10 mouse cellular contexts compared by ENCODE assay signal in genomic region chr16:95654204-95654611, GRCm38 (mm10). TPM values are rescaled to one million over a fixed set of nuclear protein-coding genes. Genes with fewer than 3 reads are reported as not detected.
DNase-seq lines count a peak whose midpoint lies in the region; ATAC-seq lines count a peak whose summit lies in the region.
"Had no signal": no experiment of that assay in that cellular context is flagged by ENCODE, and none has a peak within 500 bp of the region (broad histone marks: within the 10 kb centered on the region; RNA-seq: fewer than 3 reads in every experiment).

No protein-coding gene starts in this region.

- no peak for ATAC-seq in embryonic facial prominence, embryonic 15.5 days (ENCODE audit: insufficient number of reproducible peaks, low FRiP score, low TSS enrichment, low read depth)
- ATAC-seq in midbrain, embryonic 16.5 days, result 0 out of 2 replicates have a peak, but pooled peaks have one; percentile 60

- no peak overlapping the region for H3K27ac ChIP-seq in embryonic facial prominence, embryonic 15.5 days (replicated peaks)
- 0 out of 2 replicates have a peak overlapping the region, but pooled peaks have one; percentile 34 for H3K27ac ChIP-seq in midbrain, embryonic 16.5 days (ENCODE audit: low read length)
- H3K27ac ChIP-seq: stomach, embryonic 15.5 days had no signal

- H3K4me3 ChIP-seq in embryonic facial prominence, embryonic 15.5 days (replicated peaks), result no peak overlapping the region
- H3K4me3 ChIP-seq in midbrain, embryonic 16.5 days (ENCODE audit: low read depth, low read length), result no peak overlapping the region
- H3K4me3 ChIP-seq: stomach, embryonic 15.5 days had no signal

- peaks cover 10% of the 10 kb centered on the region; the same call in 1 of the 2 replicates for H3K9me3 ChIP-seq in embryonic facial prominence, embryonic 15.5 days (replicated peaks)
- H3K9me3 ChIP-seq in midbrain, embryonic 16.5 days (replicated peaks; ENCODE audit: control insufficient read depth, low read length, poor library complexity, severe bottlenecking), result no peaks in the 10 kb centered on the region; the same call in 1 of the 2 replicates
- H3K9me3 ChIP-seq: stomach, embryonic 15.5 days had no signal

- DNase-seq in cerebellum, adult 8-10 months, result peak; percentile 12
- no peak for DNase-seq in cerebellum, adult 11-12 months
- peak; percentile 18 for DNase-seq in kidney, postnatal 14 days
- no peak for DNase-seq in kidney, adult 8-10 months
- DNase-seq in ovary, postnatal 14 days (ENCODE audit: low spot score), result no peak
- DNase-seq in gastrocnemius, postnatal 25 days, result no peak
- DNase-seq: heart, postnatal 10 days had no signal

- H3K4me1 ChIP-seq in embryonic facial prominence, embryonic 15.5 days, result peaks cover 8% of the 10 kb centered on the region; the same call in 1 of the 2 replicates
- H3K4me1 ChIP-seq in midbrain, embryonic 16.5 days (ENCODE audit: control insufficient read depth, insufficient read depth, low read length), result no peaks in the 10 kb centered on the region
- H3K4me1 ChIP-seq: stomach, embryonic 15.5 days had no signal

- WGBS in embryonic facial prominence, embryonic 15.5 days, result 63% methylated on average over 15 of the region's 15 CpGs
- WGBS in midbrain, embryonic 16.5 days, result 70% methylated on average over 15 of the region's 15 CpGs

- H3K4me2 ChIP-seq in embryonic facial prominence, embryonic 15.5 days (replicated peaks), result peak overlapping the region; percentile 27; the same call in 1 of the 2 replicates
- peak overlapping the region; percentile 18 for H3K4me2 ChIP-seq in midbrain, embryonic 16.5 days (ENCODE audit: low read length)
- H3K4me2 ChIP-seq: stomach, embryonic 15.5 days had no signal

- H3K27me3 ChIP-seq in embryonic facial prominence, embryonic 15.5 days, result no peaks in the 10 kb centered on the region
- no peaks in the 10 kb centered on the region for H3K27me3 ChIP-seq in midbrain, embryonic 16.5 days (ENCODE audit: control insufficient read depth, insufficient read depth, low read depth, low read length)
- H3K27me3 ChIP-seq: stomach, embryonic 15.5 days had no signal

- H3K9ac ChIP-seq in embryonic facial prominence, embryonic 15.5 days, result no peak overlapping the region
- H3K9ac ChIP-seq in midbrain, embryonic 16.5 days (ENCODE audit: low read depth, low read length), result no peak overlapping the region
- H3K9ac ChIP-seq: stomach, embryonic 15.5 days had no signal

- H3K36me3 ChIP-seq in embryonic facial prominence, embryonic 15.5 days, result no peaks in the 10 kb centered on the region
- H3K36me3 ChIP-seq in midbrain, embryonic 16.5 days (ENCODE audit: control insufficient read depth, insufficient read depth, low read length), result no peaks in the 10 kb centered on the region
- H3K36me3 ChIP-seq: stomach, embryonic 15.5 days had no signal

RNA-seq across cellular contexts. Expression of gene Ets2, which starts 47.7 kb away (rescaled TPM):
- polyA plus RNA-seq in embryonic facial prominence, embryonic 15.5 days (2015; fragmentation: Nextera tagmentation; extraction: Ambion mirVana), result 84.3 and 92.0 TPM in 2 replicates
- 21.2 and 21.9 TPM in 2 replicates for polyA plus RNA-seq in midbrain, embryonic 16.5 days (2015; fragmentation: Nextera tagmentation; extraction: Ambion mirVana)
- total RNA-seq in gastrocnemius, postnatal 25 days (2021), result 10 to 100 TPM; 25.4 to 29.2 TPM

Comparison
In these comparisons a context has a peak if more than half of its experiments do, and no peak if none do; other contexts are left out.
1. DNase-seq: peak in cerebellum, adult 8-10 months (single experiment) and kidney, postnatal 14 days (single experiment); none in cerebellum, adult 11-12 months (single experiment), kidney, adult 8-10 months (0 of 2), ovary, postnatal 14 days (single experiment) and gastrocnemius, postnatal 25 days (single experiment).